Comparison of ENCODE assay signal across 9 mouse cellular contexts in genomic region chr5:53470141-53471079, GRCm38 (mm10). TPM values are rescaled to one million over a fixed set of nuclear protein-coding genes. Genes with fewer than 3 reads are reported as not detected.
DNase-seq lines count a peak whose midpoint lies in the region; ATAC-seq and TF ChIP-seq lines count a peak whose summit lies in the region.
"Had no signal": no experiment of that assay in that cellular context is flagged by ENCODE, and none has a peak within 500 bp of the region (broad histone marks: within the 10 kb centered on the region; RNA-seq: fewer than 3 reads in every experiment).

No protein-coding gene starts in this region.

- peak overlapping the region; percentile 62 for H3K27ac ChIP-seq in heart, embryonic 15.5 days
- H3K27ac ChIP-seq in limb, embryonic 13.5 days: peak overlapping the region; percentile 28; the same call in 1 of the 2 replicates

- DNase-seq in brain, embryonic 14.5 days (ENCODE audit: low read depth): peak; percentile 73
- no peak for DNase-seq in right cerebral cortex, adult 18-20 months
- no peak for DNase-seq in adrenal gland, adult 2 months
- DNase-seq in layer of hippocampus, adult 9-10 months (ENCODE audit: low spot score): no peak

- peak overlapping the region; percentile 54 for H3K4me2 ChIP-seq in heart, embryonic 15.5 days
- 0 out of 2 replicates have a peak overlapping the region, but pooled peaks have one; percentile 4 for H3K4me2 ChIP-seq in limb, embryonic 13.5 days (replicated peaks)

- H3K27me3 ChIP-seq in E14TG2a.4 (ENCODE audit: insufficient read depth, low read length): peaks cover 13% of the 10 kb centered on the region; the same call in 1 of the 2 replicates
- H3K27me3 ChIP-seq in heart, embryonic 15.5 days: no peaks in the 10 kb centered on the region
- no peaks in the 10 kb centered on the region; the same call in 1 of the 2 replicates for H3K27me3 ChIP-seq in limb, embryonic 13.5 days
- H3K27me3 ChIP-seq: megakaryocyte, embryonic 14.5 days had no signal

- no peak for TF ChIP-seq POLR2A in brain, embryonic 14.5 days (IDR thresholded peaks at IDR 0.05; ENCODE audit: borderline replicate concordance, extremely low read depth, insufficient read depth, insufficient read length, poor library complexity, severe bottlenecking)

- H3K4me3 ChIP-seq in E14TG2a.4 (replicated peaks; ENCODE audit: low read length): peak overlapping the region; percentile 64
- peak overlapping the region; percentile 24 for H3K4me3 ChIP-seq in heart, embryonic 15.5 days
- no peak overlapping the region for H3K4me3 ChIP-seq in limb, embryonic 13.5 days
- H3K4me3 ChIP-seq: megakaryocyte, embryonic 14.5 days had no signal

- peak; percentile 53 for ATAC-seq in heart, embryonic 15.5 days (replicated peaks; ENCODE audit: insufficient number of reproducible peaks, insufficient read depth, low FRiP score, low read depth)
- peak; percentile 61; the same call in 1 of the 2 replicates for ATAC-seq in limb, embryonic 13.5 days (ENCODE audit: low FRiP score, low read depth)
- ATAC-seq in cerebellum, adult (ENCODE audit: insufficient number of reproducible peaks, low FRiP score, low TSS enrichment): no peak

- H3K9ac ChIP-seq in heart, embryonic 15.5 days: 0 out of 2 replicates have a peak overlapping the region, but pooled peaks have one; percentile 4
- H3K9ac ChIP-seq in limb, embryonic 13.5 days: no peak overlapping the region

- TF ChIP-seq CTCF in E14TG2a.4 (conservative IDR thresholded peaks at IDR 0.05; ENCODE audit: low read length): no peak
- peak; percentile 8; the same call in 1 of the 2 replicates for TF ChIP-seq CTCF in brain, embryonic 14.5 days (IDR thresholded peaks at IDR 0.05; ENCODE audit: borderline replicate concordance, extremely low read depth, insufficient read depth, insufficient read length)

- no peaks in the 10 kb centered on the region for H3K9me3 ChIP-seq in E14TG2a.4 (ENCODE audit: low read length)
- H3K9me3 ChIP-seq in heart, embryonic 15.5 days (replicated peaks): no peaks in the 10 kb centered on the region
- H3K9me3 ChIP-seq in limb, embryonic 13.5 days: no peaks in the 10 kb centered on the region
- H3K9me3 ChIP-seq: megakaryocyte, embryonic 14.5 days had no signal

- H3K4me1 ChIP-seq in E14TG2a.4 (replicated peaks; ENCODE audit: low read depth, low read length): peaks cover 91% of the 10 kb centered on the region
- H3K4me1 ChIP-seq in heart, embryonic 15.5 days (replicated peaks): peaks cover 22% of the 10 kb centered on the region
- peaks cover 34% of the 10 kb centered on the region for H3K4me1 ChIP-seq in limb, embryonic 13.5 days

- no peaks in the 10 kb centered on the region for H3K36me3 ChIP-seq in E14TG2a.4 (ENCODE audit: insufficient read depth, low read length)
- H3K36me3 ChIP-seq in heart, embryonic 15.5 days: no peaks in the 10 kb centered on the region
- no peaks in the 10 kb centered on the region for H3K36me3 ChIP-seq in limb, embryonic 13.5 days

- WGBS in heart, embryonic 15.5 days: 18% methylated on average over 16 of the region's 16 CpGs
- 36% methylated on average over 16 of the region's 16 CpGs for WGBS in limb, embryonic 13.5 days

RNA-seq across cellular contexts. Expression of gene Rbpj, which starts 4.5 kb away (rescaled TPM):
- polyA plus RNA-seq in brain, embryonic 14.5 days (2012; rRNA removed): 59.4 and 62.6 TPM in 2 replicates
- polyA plus RNA-seq in heart, embryonic 15.5 days (2015; fragmentation: Nextera tagmentation; extraction: Ambion mirVana): 17.0 and 21.0 TPM in 2 replicates
- polyA plus RNA-seq in limb, embryonic 13.5 days (2015; fragmentation: Nextera tagmentation; extraction: Ambion mirVana): 42.6 and 46.1 TPM in 2 replicates
- total RNA-seq in adrenal gland, adult 2 months (2021): 10 to 100 TPM; 25.8 to 40.7 TPM
- 7.0 and 7.9 TPM in 2 replicates for polyA plus RNA-seq in adrenal gland, adult 2 months (2012; rRNA removed)
